Mouse (Mus musculus) G1E (cell line): ENCODE results near the gene Slc38a3. TPM values are rescaled to one million over a fixed set of nuclear protein-coding genes. Genes with fewer than 3 reads are reported as not detected.
A peak's percentile ranks its signal among the peaks of the same experiment; 100 is the strongest.

Source experiments
- ATAC-seq: 2 replicates; pipeline ENCODE4 v1.8.0; 2016; ENCODE audit warnings: mild to moderate bottlenecking; ENCODE audit not compliant: insufficient number of reproducible peaks, poor library complexity, low FRiP score, severe bottlenecking; ENCODE audit errors: extremely low read depth
- DNase-seq: peaks from one replicate; pipeline ENCODE4 v3.0.0; 2012; ENCODE audit warnings: low spot score
- H3K27me3 ChIP-seq: 2 replicates; pipeline ENCODE4 v1.6.1; 2012; ENCODE audit warnings: mild to moderate bottlenecking, low read length, inconsistent platforms; ENCODE audit not compliant: insufficient read depth
- H3K36me3 ChIP-seq: replicated peaks from 2 replicates; pipeline ENCODE3; 2012; ENCODE audit warnings: mild to moderate bottlenecking, inconsistent platforms
- H3K4me1 ChIP-seq: 2 replicates; pipeline ENCODE4 v1.6.1; 2012; ENCODE audit warnings: low read depth, low read length, inconsistent platforms, mixed read lengths; ENCODE audit not compliant: insufficient read depth
- H3K4me3 ChIP-seq: 2 replicates; pipeline ENCODE4 v1.5.1; 2012; ENCODE audit warnings: low read depth, mild to moderate bottlenecking, inconsistent platforms, low read length, moderate library complexity, mixed read lengths
- H3K9me3 ChIP-seq: replicated peaks from 2 replicates; pipeline ENCODE4 v1.6.1; 2012; ENCODE audit warnings: inconsistent platforms
- CTCF ChIP-seq: IDR thresholded peaks from 2 replicates; pipeline ENCODE4 v1.5.1; 2012; ENCODE audit warnings: low read depth, low read length, inconsistent platforms, mixed read lengths
- GATA1 ChIP-seq: IDR thresholded peaks from 2 replicates; pipeline ENCODE4 v1.6.1; 2012; ENCODE audit warnings: borderline replicate concordance, low read length, inconsistent platforms, mixed read lengths
- GATA2 ChIP-seq: IDR thresholded peaks from 2 replicates; pipeline ENCODE4 v1.6.1; 2012; ENCODE audit warnings: low read depth, low read length, inconsistent platforms, borderline replicate concordance
- POLR2AphosphoS5 ChIP-seq: IDR thresholded peaks from 2 replicates; pipeline ENCODE4 v1.6.1; 2012; ENCODE audit warnings: low read depth, low read length, inconsistent platforms; ENCODE audit not compliant: insufficient replicate concordance
- TAL1 ChIP-seq: conservative IDR thresholded peaks from 2 replicates; pipeline ENCODE4 v1.6.1; 2012; ENCODE audit warnings: low read depth, low read length, inconsistent platforms, mixed read lengths
- polyA plus RNA-seq: library from polyadenylated mRNA; stranded (reverse); fragments of >175 nt; gene quantifications from 2 replicates; pipeline ENCODE4 v1.2.3, GENCODE M21; 2012
- total RNA-seq, 2 experiments: library from RNA; stranded (forward) in 1 of 2; stranded (reverse) in 1 of 2; fragments of 200-1000 nt in 1 of 2; fragments of >200 nt in 1 of 2; fragmentation: Nextera tagmentation in 1 of 2; gene quantifications; 2 replicates each; pipeline ENCODE4 v1.2.3; 2014 to 2017

Slc38a3 gene
- total and polyA plus RNA-seq, 3 experiments, result 0.11 TPM; not detected in 2

- ATAC-seq, result no peak
- H3K27me3 ChIP-seq, result peaks cover 23% of the 10 kb centered on the region
- H3K4me1 ChIP-seq, result peaks cover 51% of the 10 kb centered on the region
- no peaks in the 10 kb centered on the region for H3K9me3 ChIP-seq
- peaks cover 31% of the 10 kb centered on the region for H3K36me3 ChIP-seq
- H3K4me3 ChIP-seq, result peak overlapping the region; percentile 68; the same call in 1 of the 2 replicates
- no peak for DNase-seq
- no peak for TF ChIP-seq CTCF
These were observed 57.7 kb downstream of the Slc38a3 start for GRCm38 (mm10) chr9:107611456-107612190.

DNA sequence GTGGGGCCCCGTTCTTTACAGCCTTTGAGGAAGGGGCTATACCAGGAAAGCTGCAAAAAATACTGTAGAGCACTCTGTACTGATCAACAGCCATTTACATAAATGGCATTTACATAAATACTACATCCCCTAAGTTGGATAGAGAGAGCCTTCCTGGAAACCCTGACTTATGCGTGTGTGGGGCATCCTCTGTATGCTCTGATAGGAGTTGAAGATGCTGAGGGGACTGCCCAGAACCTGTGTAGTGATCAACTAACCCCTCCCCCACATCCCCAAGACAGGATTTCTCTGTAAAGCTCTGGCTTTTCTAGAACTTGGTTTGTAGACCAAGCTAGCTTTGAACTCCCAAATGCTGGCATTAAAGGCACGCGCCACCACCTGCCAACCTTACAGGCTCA is 59.9 kb downstream of the Slc38a3 start:
- peaks cover 9% of the 10 kb centered on the region for H3K36me3 ChIP-seq
- peaks cover 66% of the 10 kb centered on the region for H3K4me1 ChIP-seq
- TF ChIP-seq GATA2 (no peak), CTCF (no peak)
- DNase-seq (no peak), ATAC-seq (no peak)
- H3K9me3 ChIP-seq, result no peaks in the 10 kb centered on the region
- peaks cover 43% of the 10 kb centered on the region for H3K27me3 ChIP-seq
- no peak overlapping the region for H3K4me3 ChIP-seq

GRCm38 (mm10) chr9:107608741-107609432 is 60.4 kb downstream of the Slc38a3 start, which contains the start of gene Sema3b:
Gene Sema3b, minus strand, starts transcription at chr9:107609229.
- TF ChIP-seq GATA1, result no peak
- TF ChIP-seq TAL1, result no peak
- TF ChIP-seq CTCF, result no peak
- no peak for TF ChIP-seq POLR2AphosphoS5
- TF ChIP-seq GATA2, result no peak
- Histone ChIP-seq H3K4me1 (peaks cover 66% of the 10 kb centered on the region), H3K27me3 (peaks cover 48% of the 10 kb centered on the region), H3K9me3 (no peaks in the 10 kb centered on the region), H3K4me3 (no peak within 1 kb of the TSS), H3K36me3 (peaks cover 4% of the 10 kb centered on the region)
- ATAC-seq, result no peak
- DNase-seq, result no peak

DNA sequence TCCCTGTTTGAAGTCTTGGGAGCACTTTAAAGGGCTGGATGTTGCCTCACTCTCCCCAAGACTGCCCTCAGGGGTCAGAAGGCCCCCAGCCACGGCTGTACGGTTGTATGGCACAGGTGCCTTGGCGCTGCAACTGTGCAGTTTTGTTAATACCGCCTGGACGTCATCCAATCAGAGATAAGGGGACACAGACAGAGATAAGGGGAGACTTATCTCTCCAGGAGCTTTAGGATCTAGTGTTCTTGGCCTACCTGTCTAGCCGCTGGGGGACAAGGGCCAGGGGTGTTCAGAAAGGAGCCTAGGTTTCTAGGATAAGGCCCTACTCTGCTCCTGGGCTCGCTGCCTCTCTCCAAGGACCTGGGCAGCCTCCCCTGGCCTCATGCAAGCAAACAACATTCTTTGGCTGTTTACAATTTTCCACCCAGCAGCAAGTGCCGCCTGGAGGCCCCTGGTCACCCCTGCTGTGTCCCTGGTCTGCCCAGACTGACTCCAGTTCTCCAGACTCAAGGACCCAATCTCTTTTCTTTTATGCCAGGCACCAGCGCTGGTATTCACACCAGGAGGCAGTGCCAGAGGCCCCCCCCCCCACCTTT is 61.6 kb downstream of the Slc38a3 start:
- H3K36me3 ChIP-seq, result no peaks in the 10 kb centered on the region
- ATAC-seq, result no peak
- H3K4me3 ChIP-seq, result no peak overlapping the region
- H3K4me1 ChIP-seq, result peaks cover 64% of the 10 kb centered on the region
- TF ChIP-seq GATA2 (no peak), CTCF (no peak), POLR2AphosphoS5 (no peak), TAL1 (no peak), GATA1 (no peak)
- H3K27me3 ChIP-seq, result peaks cover 58% of the 10 kb centered on the region
- no peak for DNase-seq
- no peaks in the 10 kb centered on the region for H3K9me3 ChIP-seq

- Histone ChIP-seq H3K27me3 (peaks cover 60% of the 10 kb centered on the region), H3K4me1 (peaks cover 67% of the 10 kb centered on the region), H3K36me3 (no peaks in the 10 kb centered on the region), H3K4me3 (no peak overlapping the region; the same call in 1 of the 2 replicates), H3K9me3 (no peaks in the 10 kb centered on the region)
- TF ChIP-seq GATA1, result no peak
- TF ChIP-seq GATA2, result no peak
- no peak for TF ChIP-seq POLR2AphosphoS5
- no peak for TF ChIP-seq TAL1
- TF ChIP-seq CTCF, result no peak
- ATAC-seq, result no peak
- DNase-seq, result no peak
These were observed 62.3 kb downstream of the Slc38a3 start for GRCm38 (mm10) chr9:107607036-107607435.

GRCm38 (mm10) chr9:107606591-107606990 is 62.7 kb downstream of the Slc38a3 start:
- peaks cover 63% of the 10 kb centered on the region for H3K27me3 ChIP-seq
- no peaks in the 10 kb centered on the region for H3K36me3 ChIP-seq
- no peaks in the 10 kb centered on the region for H3K9me3 ChIP-seq
- H3K4me1 ChIP-seq, result peaks cover 67% of the 10 kb centered on the region
- TF ChIP-seq CTCF, result no peak
- TF ChIP-seq GATA1, result no peak
- TF ChIP-seq GATA2, result no peak
- no peak for TF ChIP-seq POLR2AphosphoS5
- no peak for TF ChIP-seq TAL1
- ATAC-seq (no peak), DNase-seq (no peak)
- no peak overlapping the region; the same call in 1 of the 2 replicates for H3K4me3 ChIP-seq
